Mouse (Mus musculus): Measurements from ENCODE around the gene Olfr390.

Gene Olfr390

DNA sequence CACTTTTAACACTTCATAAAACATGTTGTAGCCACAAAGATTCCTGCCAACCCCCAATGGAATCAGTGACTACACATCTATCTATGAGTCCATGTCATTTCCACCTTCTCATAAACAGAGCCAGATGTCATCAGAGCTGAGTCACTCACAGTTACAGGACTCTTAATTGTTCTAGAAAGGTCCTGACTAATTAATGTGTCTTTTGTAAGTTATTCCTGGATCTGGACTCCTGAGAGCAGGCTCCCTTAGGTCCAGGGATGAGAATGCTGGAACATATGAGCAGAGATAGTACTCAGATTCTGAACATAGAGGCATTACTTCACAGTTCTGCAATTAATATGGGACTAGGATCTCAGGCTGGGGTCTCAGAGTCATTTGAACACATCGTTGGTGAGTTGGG, at the start of gene Olfr390:
Gene Olfr390 (plus strand): TSS at position 301 of the 400 bp plus-strand sequence.
- DNase-seq, result no peak

GRCm38 (mm10) chr11:73759115-73759514, 23.6 kb upstream of the Olfr390 start:
- DNase-seq, result no peak

- no peak for DNase-seq
Measured at GRCm38 (mm10) chr11:73780613-73781012, 2.2 kb upstream of the Olfr390 start, which contains the start of gene Olfr389. TSS of gene Olfr389 (minus strand) at chr11:73780713.

DNA sequence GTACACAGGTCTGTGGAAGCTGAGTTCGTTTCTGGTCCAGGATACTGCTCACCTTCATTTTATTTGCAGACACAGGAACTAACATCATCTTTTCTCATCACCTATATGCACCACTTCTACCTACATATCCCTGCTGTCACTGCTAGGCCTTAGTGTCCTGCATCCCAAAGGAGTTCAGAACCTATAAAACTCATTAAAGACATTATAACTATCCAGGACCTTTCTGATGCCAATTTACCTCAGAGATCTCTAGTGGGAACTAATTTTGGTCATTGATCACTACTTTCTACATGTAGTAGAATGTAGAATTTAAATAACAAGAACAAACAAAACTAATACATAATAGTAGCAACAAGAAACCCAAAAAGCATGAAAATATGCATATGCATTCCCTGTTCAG, 20.2 kb downstream of the Olfr390 start, which contains the start of gene Olfr391-ps:
Gene Olfr391-ps (minus strand): TSS at position 101 of the 400 bp plus-strand sequence.
- no peak for DNase-seq

DNA sequence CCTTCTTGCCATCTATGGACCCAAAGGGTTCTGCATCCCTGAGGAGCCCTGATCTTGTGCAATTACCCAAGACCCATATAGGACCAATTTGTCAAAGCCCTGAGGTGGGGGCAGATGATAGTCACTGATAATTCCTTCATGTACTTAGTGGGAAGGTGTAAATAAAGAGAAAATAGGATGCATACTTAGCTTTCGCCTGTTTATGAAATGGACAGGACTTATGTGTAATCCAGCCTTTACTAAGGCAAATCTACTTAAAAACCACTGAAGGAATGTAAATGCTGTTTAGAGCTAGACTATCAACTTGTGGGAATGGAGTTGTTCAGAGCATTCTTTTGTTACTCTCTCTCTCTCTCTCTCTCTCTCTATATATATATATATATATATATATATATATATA, 34.2 kb downstream of the Olfr390 start, which contains the start of gene Olfr392:
Gene Olfr392 (minus strand): TSS at position 101 of the 400 bp plus-strand sequence.
- DNase-seq, result no peak
